Mouse (Mus musculus) G1E (cell line): Measurements from ENCODE around the gene Klrc1.
"Not testable (repeated sequence)": the region's sequence is repeated elsewhere in the genome, so short reads cannot be mapped to it uniquely, and the experiment has no call there.

Source experiments
- CTCF ChIP-seq: IDR thresholded peaks from 2 replicates; pipeline ENCODE4 v1.5.1; 2012; ENCODE audit warnings: low read depth, low read length, inconsistent platforms, mixed read lengths
- GATA1 ChIP-seq: IDR thresholded peaks from 2 replicates; pipeline ENCODE4 v1.6.1; 2012; ENCODE audit warnings: borderline replicate concordance, low read length, inconsistent platforms, mixed read lengths
- POLR2AphosphoS5 ChIP-seq: IDR thresholded peaks from 2 replicates; pipeline ENCODE4 v1.6.1; 2012; ENCODE audit warnings: low read depth, low read length, inconsistent platforms; ENCODE audit not compliant: insufficient replicate concordance
- TAL1 ChIP-seq: conservative IDR thresholded peaks from 2 replicates; pipeline ENCODE4 v1.6.1; 2012; ENCODE audit warnings: low read depth, low read length, inconsistent platforms, mixed read lengths

GRCm38 (mm10) chr6:129644054-129644453 is 34.7 kb downstream of the Klrc1 start:
- TF ChIP-seq GATA1, TAL1, CTCF, POLR2AphosphoS5: not testable (repeated sequence)
